Mouse (Mus musculus) naive thymus-derived CD4-positive, alpha-beta T cell, adult 2 months (primary cell): ENCODE results near the gene Sept1.

Experiments
- DNase-seq: peaks from one replicate; pipeline ENCODE4 v3.0.0-alpha.2; 2011; ENCODE audit warnings: low read depth

The Sept1 gene

GRCm38 (mm10) chr7:127253821-127254769, 21.2 kb upstream of the Sept1 start:
- DNase-seq: peak; percentile 99

- DNase-seq: peak; percentile 44
Measured at GRCm38 (mm10) chr7:127253341-127253740, 20.4 kb upstream of the Sept1 start.

GRCm38 (mm10) chr7:127252414-127252813, 19.5 kb upstream of the Sept1 start:
- DNase-seq: peak; percentile 75

- DNase-seq: peak; percentile 39
Measured at GRCm38 (mm10) chr7:127250511-127250910, 17.6 kb upstream of the Sept1 start.

GRCm38 (mm10) chr7:127244658-127245510, 12.0 kb upstream of the Sept1 start:
- DNase-seq: no peak

- DNase-seq: peak; percentile 91
Measured at GRCm38 (mm10) chr7:127243870-127244657, 11.1 kb upstream of the Sept1 start, which contains the start of gene Zfp771. TSS of gene Zfp771 (plus strand) at chr7:127244274.

GRCm38 (mm10) chr7:127243361-127243867, 10.5 kb upstream of the Sept1 start:
- DNase-seq: no peak

- DNase-seq: no peak
Measured at GRCm38 (mm10) chr7:127234777-127235176, 1.8 kb upstream of the Sept1 start.

GRCm38 (mm10) chr7:127233765-127234164, 835 bp upstream of the Sept1 start:
- peak; percentile 31 for DNase-seq

GRCm38 (mm10) chr7:127233368-127233749, 429 bp upstream of the Sept1 start:
- no peak for DNase-seq

- no peak for DNase-seq
Measured at GRCm38 (mm10) chr7:127231826-127232621, 906 bp downstream of the Sept1 start.

- no peak for DNase-seq
Measured at GRCm38 (mm10) chr7:127231376-127231775, 1.6 kb downstream of the Sept1 start.

GRCm38 (mm10) chr7:127228615-127229303, 4.2 kb downstream of the Sept1 start:
- peak; percentile 95 for DNase-seq

- DNase-seq: no peak
Measured at GRCm38 (mm10) chr7:127225147-127225995, 7.6 kb downstream of the Sept1 start.

GRCm38 (mm10) chr7:127224616-127225015, 8.3 kb downstream of the Sept1 start:
- no peak for DNase-seq

- DNase-seq: no peak
Measured at GRCm38 (mm10) chr7:127223515-127224478, 9.1 kb downstream of the Sept1 start.

GRCm38 (mm10) chr7:127223106-127223505, 9.8 kb downstream of the Sept1 start:
- DNase-seq: no peak

GRCm38 (mm10) chr7:127220440-127220839, 12.5 kb downstream of the Sept1 start:
- DNase-seq: peak; percentile 86
